Mouse (Mus musculus) right cerebral cortex, postnatal 25 days (tissue): ENCODE measurements around the gene Stab1.

ENCODE experiments used
- DNase-seq: peaks from one replicate; pipeline ENCODE4 v3.0.0; 2022

Stab1 gene

DNA sequence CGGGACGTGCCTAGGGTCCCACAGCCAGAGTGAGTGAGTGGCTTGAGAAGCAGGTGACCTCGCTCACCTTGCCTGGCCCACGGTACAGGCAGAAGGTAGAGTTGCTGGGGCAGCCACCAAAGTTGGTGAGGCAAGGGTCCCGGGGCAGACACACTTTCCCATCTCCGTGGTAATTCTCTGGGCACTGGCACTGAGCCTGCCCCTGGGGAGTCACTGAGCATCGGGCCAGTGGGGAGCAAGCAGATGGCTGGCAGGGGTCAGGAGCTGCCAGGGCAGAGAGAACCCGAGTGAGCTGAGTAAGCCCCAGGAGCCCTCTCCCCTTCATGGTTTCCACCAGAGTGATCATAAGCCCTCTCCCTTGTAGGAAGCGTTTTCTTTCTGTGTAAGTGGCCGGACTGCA lies 6.8 kb downstream of the Stab1 start:
- no peak for DNase-seq

GRCm38 (mm10) chr14:31161191-31161590 lies 7.2 kb downstream of the Stab1 start:
- no peak for DNase-seq

DNA sequence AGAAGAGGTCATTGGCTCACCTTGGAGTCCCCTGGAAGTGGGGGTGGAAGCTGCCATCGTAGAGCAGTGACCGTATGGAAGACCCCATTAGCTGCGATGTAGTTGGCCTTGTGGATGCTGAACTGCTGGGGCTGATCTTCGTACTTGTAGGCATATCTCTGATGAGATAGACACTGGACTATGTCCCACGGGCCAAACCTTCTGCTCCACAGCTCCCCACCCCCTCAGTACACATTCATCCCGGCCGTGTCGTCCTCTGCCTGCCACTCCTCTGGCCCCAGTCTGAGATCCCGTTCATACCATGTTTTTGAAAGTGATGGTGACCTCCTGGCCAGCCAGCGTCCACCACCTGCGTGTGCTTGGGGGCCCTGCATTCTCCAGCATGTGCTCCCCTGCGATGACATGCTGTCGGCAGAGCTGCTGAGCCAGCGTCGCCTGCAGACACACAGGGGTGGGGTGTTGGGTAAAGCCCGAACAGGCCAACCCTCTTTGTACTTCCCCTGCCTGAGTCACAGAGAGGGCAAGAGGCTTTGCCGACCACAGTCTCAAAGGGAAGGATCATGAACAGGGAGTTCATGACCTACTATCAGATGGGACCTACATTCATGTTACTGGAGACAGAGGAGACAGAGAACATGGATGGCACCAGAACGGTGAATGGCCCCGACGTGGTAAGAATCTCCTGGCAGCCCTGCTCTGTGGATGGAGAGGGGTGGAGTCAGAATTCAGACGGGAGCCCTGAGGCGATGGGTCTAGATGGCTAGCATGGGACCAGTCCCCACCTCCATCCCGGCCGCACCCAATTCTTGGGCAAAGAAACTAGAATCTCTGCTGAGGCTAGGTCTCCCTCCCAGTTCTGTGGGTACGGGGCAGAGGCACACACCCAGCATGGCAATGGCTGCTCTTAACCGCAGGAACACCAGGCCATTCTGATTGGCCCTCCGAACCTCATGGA lies 8.0 kb downstream of the Stab1 start:
- DNase-seq, result no peak

DNA sequence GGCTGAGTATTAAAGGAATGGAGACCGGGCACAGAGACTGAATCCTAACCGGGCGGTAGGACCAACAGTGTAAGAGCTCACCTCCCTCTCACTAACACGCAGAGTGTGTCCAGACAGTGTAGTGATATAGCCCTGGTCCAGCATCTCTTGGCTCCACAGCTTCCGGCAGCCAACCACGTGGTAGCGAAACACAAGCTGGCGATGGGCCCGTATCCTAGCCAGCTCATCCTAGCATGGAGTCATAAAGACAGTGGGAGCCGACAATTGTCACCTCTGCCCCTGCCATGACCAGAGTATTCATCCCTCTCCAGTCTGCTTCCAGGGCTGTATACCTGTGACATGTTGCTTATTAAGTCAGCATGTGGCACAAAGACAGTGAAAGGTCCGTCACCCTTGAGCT lies 22.7 kb downstream of the Stab1 start:
- no peak for DNase-seq

- no peak for DNase-seq
These were observed 27.4 kb downstream of the Stab1 start for GRCm38 (mm10) chr14:31141011-31141410.

- DNase-seq, result no peak
These were observed 28.3 kb downstream of the Stab1 start for GRCm38 (mm10) chr14:31140141-31140540.

DNA sequence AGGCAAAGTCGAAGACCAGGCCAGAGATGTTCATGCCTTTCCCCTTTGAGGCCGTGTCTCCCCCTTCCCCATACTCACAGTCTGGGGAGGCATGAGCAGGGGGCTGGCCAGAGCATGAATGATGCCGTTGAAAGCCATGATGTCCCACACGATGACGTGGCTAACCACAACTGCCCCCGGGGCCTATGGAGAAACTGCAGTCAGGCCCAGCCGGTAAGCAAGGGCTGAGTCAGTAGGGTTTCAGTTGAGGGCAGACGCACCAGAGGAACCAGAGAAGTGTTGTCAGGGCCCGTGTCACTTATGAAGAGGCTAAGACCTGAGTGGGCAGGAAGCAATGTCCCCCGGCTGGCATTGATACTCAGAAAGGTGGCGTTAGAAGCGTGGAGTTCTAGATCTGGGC lies 28.8 kb downstream of the Stab1 start:
- no peak for DNase-seq

GRCm38 (mm10) chr14:31138897-31139429 lies 29.5 kb downstream of the Stab1 start:
- DNase-seq, result no peak

- no peak for DNase-seq
These were observed 30.1 kb downstream of the Stab1 start for GRCm38 (mm10) chr14:31138219-31138896.

- DNase-seq, result no peak
These were observed 30.6 kb downstream of the Stab1 start for GRCm38 (mm10) chr14:31137791-31138190.

- DNase-seq, result no peak
These were observed 31.2 kb downstream of the Stab1 start for GRCm38 (mm10) chr14:31137281-31137595.

- DNase-seq, result no peak
These were observed 31.8 kb downstream of the Stab1 start for GRCm38 (mm10) chr14:31136411-31137280.

- DNase-seq, result no peak
These were observed 32.7 kb downstream of the Stab1 start for GRCm38 (mm10) chr14:31135495-31136410.

DNA sequence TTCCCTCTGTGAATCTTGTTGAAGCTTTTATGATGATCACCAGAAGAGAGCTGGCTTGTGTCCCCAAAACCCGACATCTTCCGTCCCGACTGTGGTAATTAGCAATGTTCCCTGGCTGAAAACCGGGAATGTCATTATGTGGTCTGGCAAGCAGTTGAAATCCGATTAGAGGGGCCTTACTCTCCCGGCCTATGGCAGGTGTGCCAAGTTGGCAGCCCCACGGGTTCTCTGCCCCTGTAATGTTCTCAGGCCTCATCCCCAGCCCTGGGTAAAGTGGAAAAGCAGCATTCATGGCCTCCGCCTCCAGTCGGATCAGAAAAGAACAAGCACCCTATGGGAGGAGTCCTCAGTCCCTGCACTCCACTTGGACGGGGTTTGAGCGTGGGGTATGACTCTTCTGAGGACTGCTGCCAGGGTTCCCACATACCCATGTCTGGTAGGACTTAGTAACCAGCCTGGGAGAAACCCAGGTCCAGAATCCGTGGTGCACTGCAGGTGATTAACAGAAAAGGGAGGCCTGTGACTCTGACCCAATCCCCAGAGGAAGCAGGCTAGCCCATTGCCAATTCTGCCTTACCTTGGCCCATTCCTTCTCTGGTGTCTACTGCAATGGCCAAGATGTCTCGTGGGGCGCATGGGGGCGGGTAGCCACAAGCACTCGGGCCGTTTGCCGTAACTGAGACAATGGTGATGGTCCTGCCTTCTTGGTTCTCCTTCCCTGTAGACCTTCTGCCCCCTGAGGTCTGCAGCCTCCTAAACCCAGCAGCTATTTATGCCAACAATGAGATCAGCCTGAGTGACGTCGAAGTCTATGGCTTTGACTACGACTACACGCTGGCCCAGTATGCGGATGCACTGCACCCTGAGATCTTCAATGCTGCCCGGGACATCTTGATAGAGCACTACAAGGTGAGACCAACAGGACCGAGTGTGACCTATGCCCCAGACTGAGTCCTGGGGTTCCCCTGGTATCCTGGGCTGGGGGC lies 34.1 kb downstream of the Stab1 start:
- no peak for DNase-seq

- DNase-seq, result no peak
These were observed 35.3 kb downstream of the Stab1 start for GRCm38 (mm10) chr14:31133023-31133665.

DNA sequence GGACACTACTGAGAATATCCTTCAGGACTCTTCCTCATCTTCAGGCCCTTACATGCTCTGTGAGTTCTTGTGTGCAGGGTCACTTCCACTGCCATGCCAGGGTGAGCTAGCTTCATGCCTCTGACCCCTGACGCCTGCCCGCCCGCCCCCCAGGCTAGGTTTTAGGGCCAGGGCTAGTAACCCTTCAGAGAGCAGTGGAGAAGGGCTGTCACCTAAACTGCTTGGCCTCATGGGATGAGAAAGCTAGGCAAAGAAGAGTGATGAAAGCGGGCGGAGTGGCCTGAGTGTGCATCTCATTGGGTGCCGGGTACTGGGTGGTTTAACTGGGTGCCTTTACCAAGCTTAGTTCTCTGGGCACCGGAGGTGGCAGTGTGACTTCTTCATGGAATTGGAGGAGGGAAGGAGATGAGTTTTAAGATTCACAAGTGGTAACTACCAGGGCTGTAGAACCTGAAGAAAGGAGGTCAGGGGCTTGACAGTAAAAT lies 35.9 kb downstream of the Stab1 start:
- no peak for DNase-seq

GRCm38 (mm10) chr14:31132031-31132430 lies 36.4 kb downstream of the Stab1 start:
- DNase-seq, result no peak

GRCm38 (mm10) chr14:31131272-31131821 lies 37.1 kb downstream of the Stab1 start:
- DNase-seq, result no peak
